Mouse (Mus musculus) gastrocnemius, adult 2 months (tissue): ENCODE data around the gene Vmn2r1. TPM values are rescaled to one million over a fixed set of nuclear protein-coding genes. Genes with fewer than 3 reads are reported as not detected.

Source experiments
- DNase-seq: peaks from one replicate; pipeline ENCODE4 v3.0.0; 2022
- H3K27ac ChIP-seq: fragments of 200-600 bp; 2 replicates; pipeline ENCODE4 v1.8.1; 2022; ENCODE audit warnings: mild to moderate bottlenecking
- H3K4me3 ChIP-seq: fragments of 200-600 bp; 2 replicates; pipeline ENCODE4 v1.8.1; 2022; ENCODE audit warnings: mild to moderate bottlenecking, moderate library complexity
- CTCF ChIP-seq: fragments of 200-600 bp; IDR thresholded peaks from 2 replicates; pipeline ENCODE4 v1.8.1; 2022; ENCODE audit warnings: antibody characterized with exemption, mild to moderate bottlenecking, moderate library complexity
- intact Hi-C: fragments of 180-260 bp; cut with DNase I; formaldehyde crosslinking; loops from one replicate; pipeline ENCODE4 v1.15.1; 2025
- long read RNA-seq, 2 experiments: library from polyadenylated mRNA; stranded (forward); transcript quantifications; one replicate each; pipeline ENCODE4 v2.0.0; 2021
- total RNA-seq, 2 experiments: library from RNA; stranded (reverse); gene quantifications; 2 replicates each; pipeline ENCODE4 v1.2.3; 2021

Gene Vmn2r1
- total RNA-seq = under 1 TPM; 0.06 to 0.23 TPM
- long read RNA-seq, experiment 1 = 0 reads
- long read RNA-seq, experiment 2 = 0 reads

- DNase-seq = no peak
These were observed at the start of gene Vmn2r1 for GRCm38 (mm10) chr3:64081247-64081646. Gene Vmn2r1, plus strand, starts transcription at chr3:64081547.

DNA sequence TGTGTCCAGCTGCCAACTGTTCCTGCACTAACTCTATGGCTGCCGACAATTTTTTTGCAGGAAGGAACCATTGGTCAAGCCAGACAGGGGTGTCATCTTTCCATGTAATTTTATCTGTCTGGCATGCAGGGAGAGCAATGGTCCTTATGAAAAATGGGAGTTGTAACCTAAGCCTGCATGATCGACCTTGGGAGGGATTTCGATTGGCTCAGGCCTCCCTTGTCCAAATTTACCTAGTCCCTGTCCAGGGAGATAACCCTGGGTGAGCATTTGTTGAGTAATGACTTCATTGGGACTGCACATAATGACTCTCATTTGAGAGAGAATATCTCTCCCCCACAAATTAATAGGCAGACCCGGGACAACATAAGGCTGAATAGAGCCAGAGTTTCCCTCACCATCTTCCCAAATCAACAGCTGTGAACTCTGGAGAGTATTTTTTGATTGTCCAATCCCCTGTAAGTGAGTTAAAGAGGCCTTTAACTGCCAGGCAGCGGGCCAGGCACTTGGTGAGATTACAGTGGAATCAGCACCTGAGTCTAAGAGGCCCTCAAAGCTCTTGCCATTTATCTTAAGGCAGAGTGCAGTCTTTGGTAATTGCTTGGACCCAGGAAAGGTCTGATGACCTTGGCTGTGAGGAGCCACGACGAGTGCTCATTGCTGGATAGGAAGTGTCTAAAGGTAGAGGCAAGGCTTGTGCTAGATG, 43.1 kb upstream of the Vmn2r1 start:
- DNase-seq = no peak
- no peak overlapping the region for H3K27ac ChIP-seq
- intact Hi-C loops = no loop called here

More at GRCm38 (mm10) chr3:64081247-64081646, at the start of gene Vmn2r1:
- no peak within 1 kb of the TSS for H3K27ac ChIP-seq
- no peak within 1 kb of the TSS for H3K4me3 ChIP-seq
- intact Hi-C loops = no loop called here
- no peak for TF ChIP-seq CTCF

GRCm38 (mm10) chr3:64039818-64040784, 41.2 kb upstream of the Vmn2r1 start:
- intact Hi-C loops = loop anchor here (2.0 kb wide), 1 partner anchor 751 kb away; no protein-coding TSS in a partner anchor
- H3K4me3 ChIP-seq = peak overlapping the region; percentile 76
- TF ChIP-seq CTCF = peak; percentile 90
- peak overlapping the region; percentile 55 for H3K27ac ChIP-seq
- peak; percentile 87 for DNase-seq

More for the DNA sequence above, 43.1 kb upstream of the Vmn2r1 start:
- H3K4me3 ChIP-seq = no peak overlapping the region
- TF ChIP-seq CTCF = no peak

DNA sequence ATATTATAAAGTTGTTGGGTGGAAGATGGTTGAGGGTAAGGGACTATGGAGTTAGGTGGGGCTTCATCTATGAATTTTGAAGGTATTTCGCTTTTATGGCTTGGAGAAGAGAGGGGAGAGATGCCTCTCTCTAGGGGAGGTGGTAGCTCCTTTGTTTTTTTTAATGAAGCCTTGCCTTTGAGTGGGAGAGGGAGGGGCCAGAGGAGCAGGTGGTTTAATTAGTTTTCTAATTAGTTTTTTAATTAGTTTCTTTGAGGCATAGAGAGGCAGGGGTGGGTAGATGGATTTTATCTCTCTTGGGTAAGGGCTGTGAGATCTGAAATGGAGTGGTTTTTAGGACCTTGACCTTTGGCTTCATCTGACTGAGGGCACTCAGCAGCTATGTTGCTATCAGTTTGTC, 31.4 kb downstream of the Vmn2r1 start:
- Histone ChIP-seq H3K27ac (no peak overlapping the region), H3K4me3 (no peak overlapping the region)
- TF ChIP-seq CTCF = no peak
- DNase-seq = no peak
- intact Hi-C loops = no loop called here

GRCm38 (mm10) chr3:64113352-64114046, 32.2 kb downstream of the Vmn2r1 start:
- no peak overlapping the region for H3K4me3 ChIP-seq
- no peak for DNase-seq
- no peak overlapping the region for H3K27ac ChIP-seq
- no peak for TF ChIP-seq CTCF
- intact Hi-C loops = no loop called here

DNA sequence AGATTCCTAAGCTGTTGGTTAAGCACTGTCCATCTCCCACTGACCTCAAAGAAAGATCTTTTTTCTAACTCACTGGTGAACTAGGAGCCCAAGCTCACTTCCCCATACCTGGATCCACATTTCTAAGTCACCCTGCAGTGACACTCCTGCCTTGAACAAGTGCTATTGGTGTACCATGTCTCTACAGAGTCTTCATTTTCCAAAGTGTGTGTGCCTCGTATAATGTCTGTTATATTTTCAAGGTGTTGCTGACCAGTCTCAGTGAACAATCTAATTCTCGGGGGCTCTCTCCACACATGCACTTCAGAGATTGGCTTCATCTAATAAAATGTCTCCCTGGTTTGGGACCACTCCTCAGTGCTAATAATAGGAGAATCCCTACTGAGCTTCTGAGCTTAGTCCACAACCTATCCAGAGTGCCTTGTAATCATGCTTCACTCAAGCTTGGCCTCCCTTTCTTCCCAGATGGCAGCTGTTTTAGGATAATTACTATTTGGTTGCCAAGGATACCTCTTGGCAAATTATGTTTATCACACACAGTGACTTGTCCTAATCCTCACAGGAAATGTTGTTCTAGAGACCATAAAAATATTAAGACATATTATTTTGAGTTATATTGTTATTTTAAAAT, 60.6 kb downstream of the Vmn2r1 start, which contains the start of gene Vmn2r2:
Vmn2r2 (minus strand) TSS at position 51 of the 631 bp plus-strand sequence.
- Histone ChIP-seq H3K27ac (no peak within 1 kb of the TSS), H3K4me3 (no peak within 1 kb of the TSS)
- DNase-seq = no peak
- no peak for TF ChIP-seq CTCF
- intact Hi-C loops = no loop called here

Other genes starting within 250 kb of the Vmn2r1 start
- gene Plch1, start 182.1 kb upstream of the Vmn2r1 start, total RNA-seq = not detected
- 1 to 10 TPM; 5.9 to 6.4 TPM for gene E130311K13Rik, start 152.1 kb upstream of the Vmn2r1 start, total RNA-seq
- 1 to 10 TPM; 5.1 to 6.7 TPM for gene Slc33a1, start 116.8 kb upstream of the Vmn2r1 start, total RNA-seq
- 10 to 100 TPM; 16.4 to 19.8 TPM for gene Gmps, start 105.4 kb upstream of the Vmn2r1 start, total RNA-seq
- not detected for gene Vmn2r2, start 60.4 kb downstream of the Vmn2r1 start, total RNA-seq
- not detected for gene Vmn2r3, start 208.2 kb downstream of the Vmn2r1 start, total RNA-seq